Mouse (Mus musculus): ENCODE measurements around the gene Vti1a. TPM values are rescaled to one million over a fixed set of nuclear protein-coding genes. Genes with fewer than 3 reads are reported as not detected.

The Vti1a gene
- polyA plus RNA-seq, 1 experiment: not detected

GRCm38 (mm10) chr19:55472582-55472981, 156.5 kb downstream of the Vti1a start:
- peaks cover 3% of the 10 kb centered on the region for H3K4me1 ChIP-seq (ENCODE audit: control insufficient read depth, insufficient read depth, low read length)
- H3K27ac ChIP-seq (ENCODE audit: insufficient read depth, low read depth, low read length): no peak overlapping the region
- no peak overlapping the region for H3K4me3 ChIP-seq (ENCODE audit: insufficient read depth, low read depth, low read length)
- TF ChIP-seq CTCF (IDR thresholded peaks at IDR 0.05; ENCODE audit: insufficient read depth, low read depth, low read length) (no peak), POLR2A (IDR thresholded peaks at IDR 0.05; ENCODE audit: insufficient read depth, low read depth, low read length) (no peak)
- 85% methylated on average over 8 of the region's 8 CpGs for whole genome bisulfite sequencing

- Histone ChIP-seq H3K4me1 (ENCODE audit: control insufficient read depth, insufficient read depth, low read length) (peaks cover under 1% of the 10 kb centered on the region), H3K4me3 (ENCODE audit: insufficient read depth, low read depth, low read length) (no peak overlapping the region), H3K27ac (ENCODE audit: insufficient read depth, low read depth, low read length) (no peak overlapping the region)
- 85% methylated on average over 6 of the region's 6 CpGs for WGBS
- TF ChIP-seq POLR2A (IDR thresholded peaks at IDR 0.05; ENCODE audit: insufficient read depth, low read depth, low read length): no peak
- no peak for TF ChIP-seq CTCF (IDR thresholded peaks at IDR 0.05; ENCODE audit: insufficient read depth, low read depth, low read length)
Observed at GRCm38 (mm10) chr19:55474225-55474624, 158.1 kb downstream of the Vti1a start.

GRCm38 (mm10) chr19:55480526-55480925, 164.4 kb downstream of the Vti1a start:
- Histone ChIP-seq H3K4me1 (ENCODE audit: control insufficient read depth, insufficient read depth, low read length) (no peaks in the 10 kb centered on the region), H3K4me3 (ENCODE audit: insufficient read depth, low read depth, low read length) (no peak overlapping the region), H3K27ac (ENCODE audit: insufficient read depth, low read depth, low read length) (no peak overlapping the region)
- TF ChIP-seq POLR2A (IDR thresholded peaks at IDR 0.05; ENCODE audit: insufficient read depth, low read depth, low read length) (no peak), CTCF (IDR thresholded peaks at IDR 0.05; ENCODE audit: insufficient read depth, low read depth, low read length) (no peak)
- 73% methylated on average over 5 of the region's 5 CpGs for WGBS

- no peak overlapping the region for H3K27ac ChIP-seq (ENCODE audit: insufficient read depth, low read depth, low read length)
- no peak for TF ChIP-seq POLR2A (IDR thresholded peaks at IDR 0.05; ENCODE audit: insufficient read depth, low read depth, low read length)
- no peak for TF ChIP-seq CTCF (IDR thresholded peaks at IDR 0.05; ENCODE audit: insufficient read depth, low read depth, low read length)
Observed at GRCm38 (mm10) chr19:55481308-55481707, 165.2 kb downstream of the Vti1a start.

GRCm38 (mm10) chr19:55483526-55483925, 167.4 kb downstream of the Vti1a start:
- TF ChIP-seq POLR2A (IDR thresholded peaks at IDR 0.05; ENCODE audit: insufficient read depth, low read depth, low read length) (no peak), CTCF (IDR thresholded peaks at IDR 0.05; ENCODE audit: insufficient read depth, low read depth, low read length) (no peak)
- Histone ChIP-seq H3K4me1 (ENCODE audit: control insufficient read depth, insufficient read depth, low read length) (no peaks in the 10 kb centered on the region), H3K27ac (ENCODE audit: insufficient read depth, low read depth, low read length) (no peak overlapping the region), H3K4me3 (ENCODE audit: insufficient read depth, low read depth, low read length) (no peak overlapping the region)
- 70% methylated on average over 5 of the region's 5 CpGs for WGBS

More at GRCm38 (mm10) chr19:55481308-55481707, 165.2 kb downstream of the Vti1a start:
- H3K4me3 ChIP-seq (ENCODE audit: insufficient read depth, low read depth, low read length): no peak overlapping the region
- H3K4me1 ChIP-seq (ENCODE audit: control insufficient read depth, insufficient read depth, low read length): no peaks in the 10 kb centered on the region
- 57% methylated on average over 5 of the region's 5 CpGs for WGBS

GRCm38 (mm10) chr19:55484559-55484958, 168.5 kb downstream of the Vti1a start:
- 91% methylated on average over 6 of the region's 6 CpGs for WGBS
- TF ChIP-seq CTCF (IDR thresholded peaks at IDR 0.05; ENCODE audit: insufficient read depth, low read depth, low read length): no peak
- TF ChIP-seq POLR2A (IDR thresholded peaks at IDR 0.05; ENCODE audit: insufficient read depth, low read depth, low read length): no peak
- no peak overlapping the region for H3K27ac ChIP-seq (ENCODE audit: insufficient read depth, low read depth, low read length)

GRCm38 (mm10) chr19:55486473-55486872, 170.4 kb downstream of the Vti1a start:
- TF ChIP-seq POLR2A (IDR thresholded peaks at IDR 0.05; ENCODE audit: insufficient read depth, low read depth, low read length) (no peak), CTCF (IDR thresholded peaks at IDR 0.05; ENCODE audit: insufficient read depth, low read depth, low read length) (no peak)
- WGBS: 81% methylated on average over 4 of the region's 4 CpGs
- H3K4me3 ChIP-seq (ENCODE audit: insufficient read depth, low read depth, low read length): no peak overlapping the region

More at GRCm38 (mm10) chr19:55484559-55484958, 168.5 kb downstream of the Vti1a start:
- Histone ChIP-seq H3K4me1 (ENCODE audit: control insufficient read depth, insufficient read depth, low read length) (no peaks in the 10 kb centered on the region), H3K4me3 (ENCODE audit: insufficient read depth, low read depth, low read length) (no peak overlapping the region)

GRCm38 (mm10) chr19:55491126-55492076, 175.3 kb downstream of the Vti1a start:
- TF ChIP-seq POLR2A (IDR thresholded peaks at IDR 0.05; ENCODE audit: insufficient read depth, low read depth, low read length) (no peak), CTCF (IDR thresholded peaks at IDR 0.05; ENCODE audit: insufficient read depth, low read depth, low read length) (no peak)
- no peak overlapping the region for H3K4me3 ChIP-seq (ENCODE audit: insufficient read depth, low read depth, low read length)
- no peaks in the 10 kb centered on the region for H3K4me1 ChIP-seq (ENCODE audit: control insufficient read depth, insufficient read depth, low read length)
- H3K27ac ChIP-seq (ENCODE audit: insufficient read depth, low read depth, low read length): no peak overlapping the region
- WGBS: 72% methylated on average over 15 of the region's 15 CpGs

More at GRCm38 (mm10) chr19:55486473-55486872, 170.4 kb downstream of the Vti1a start:
- H3K27ac ChIP-seq (ENCODE audit: insufficient read depth, low read depth, low read length): no peak overlapping the region
- H3K4me1 ChIP-seq (ENCODE audit: control insufficient read depth, insufficient read depth, low read length): no peaks in the 10 kb centered on the region

- Histone ChIP-seq H3K27ac (ENCODE audit: insufficient read depth, low read depth, low read length) (no peak overlapping the region), H3K4me1 (ENCODE audit: control insufficient read depth, insufficient read depth, low read length) (no peaks in the 10 kb centered on the region), H3K4me3 (ENCODE audit: insufficient read depth, low read depth, low read length) (no peak overlapping the region)
- WGBS: 81% methylated on average over 9 of the region's 9 CpGs
- TF ChIP-seq POLR2A (IDR thresholded peaks at IDR 0.05; ENCODE audit: insufficient read depth, low read depth, low read length) (no peak), CTCF (IDR thresholded peaks at IDR 0.05; ENCODE audit: insufficient read depth, low read depth, low read length) (no peak)
Observed at GRCm38 (mm10) chr19:55496333-55496732, 180.2 kb downstream of the Vti1a start.

Data from olfactory bulb, adult 2 months (tissue).